Mouse (Mus musculus) cerebellum, adult 18-20 months (tissue): ENCODE measurements around the gene Gad1.

ENCODE experiments used
- DNase-seq, 2 experiments: peaks; one replicate each; pipeline ENCODE4 v3.0.0; 2021

Gad1 gene

DNA sequence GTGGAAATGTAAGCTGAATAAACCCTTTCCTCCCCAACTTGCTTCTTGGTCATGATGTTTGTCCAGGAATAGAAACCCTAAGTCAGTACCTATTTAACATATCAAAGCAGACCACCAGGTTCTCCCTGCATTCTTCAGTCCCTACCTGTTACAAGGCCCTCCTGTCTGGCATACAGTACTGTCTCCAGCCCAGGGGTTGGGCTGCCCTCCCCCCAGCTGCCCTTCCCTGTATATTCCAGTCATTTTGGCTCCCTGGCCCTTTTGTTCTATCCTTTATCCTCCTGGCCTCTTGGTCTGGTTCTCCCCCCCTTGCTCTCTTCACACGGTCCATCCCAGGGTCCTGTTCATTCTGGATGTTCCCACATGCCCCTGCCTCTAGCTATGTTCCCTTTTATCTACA, 78.4 kb downstream of the Gad1 start:
- DNase-seq = no peak

DNA sequence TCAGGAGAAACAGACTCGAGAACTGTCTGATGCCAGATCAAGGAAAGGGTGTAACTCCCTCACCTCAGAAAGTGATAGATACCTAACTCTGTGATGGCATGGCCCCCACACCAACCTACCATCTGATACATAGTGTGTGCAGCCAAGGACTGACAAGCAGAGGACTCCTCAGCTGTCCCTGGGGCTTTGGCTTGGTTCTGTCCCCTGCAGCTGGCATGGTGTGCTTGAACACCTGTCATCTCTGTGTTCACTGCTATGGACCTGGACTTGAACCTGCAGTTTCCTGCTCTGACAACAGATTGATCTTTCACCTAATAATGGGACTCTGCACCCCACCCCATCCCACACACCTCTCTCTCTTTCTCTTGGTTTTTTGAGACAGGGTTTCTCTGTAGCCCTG, 79.5 kb downstream of the Gad1 start:
- DNase-seq = no peak

DNA sequence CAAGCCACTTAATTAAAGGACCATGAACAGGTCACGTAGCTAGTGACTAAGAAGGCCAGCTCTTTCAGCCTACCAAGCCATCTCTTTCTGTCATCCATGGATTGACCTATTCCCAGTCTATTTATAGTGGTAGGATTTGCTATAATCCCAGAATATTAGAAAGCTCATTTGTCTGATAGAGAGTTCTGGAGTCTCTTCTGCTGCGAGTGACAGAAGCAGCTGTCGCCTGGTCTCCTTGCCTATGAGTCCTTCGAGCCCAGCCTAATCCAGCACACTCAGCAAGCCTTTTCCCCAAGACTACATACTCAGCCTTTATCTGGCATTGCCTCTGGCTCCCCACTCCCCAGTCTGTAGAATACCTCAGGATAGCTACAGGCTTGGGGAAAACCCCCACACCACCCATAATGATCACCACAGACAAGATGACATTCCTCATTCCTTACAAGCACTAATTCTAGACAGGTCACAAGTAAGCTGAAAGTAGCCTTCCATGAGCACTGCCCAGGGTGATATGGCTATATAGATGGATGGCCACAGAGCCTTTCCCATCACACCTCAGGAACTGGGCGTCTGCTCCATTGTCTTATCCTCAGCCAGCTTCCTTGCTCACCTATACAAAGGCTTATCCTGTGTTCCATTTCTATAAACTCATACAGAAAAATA, 81.3 kb downstream of the Gad1 start:
- no peak for DNase-seq

GRCm38 (mm10) chr2:70640968-70641367, 88.1 kb downstream of the Gad1 start:
- DNase-seq = no peak

- no peak for DNase-seq
Measured at GRCm38 (mm10) chr2:70642971-70643565, 90.2 kb downstream of the Gad1 start.

DNA sequence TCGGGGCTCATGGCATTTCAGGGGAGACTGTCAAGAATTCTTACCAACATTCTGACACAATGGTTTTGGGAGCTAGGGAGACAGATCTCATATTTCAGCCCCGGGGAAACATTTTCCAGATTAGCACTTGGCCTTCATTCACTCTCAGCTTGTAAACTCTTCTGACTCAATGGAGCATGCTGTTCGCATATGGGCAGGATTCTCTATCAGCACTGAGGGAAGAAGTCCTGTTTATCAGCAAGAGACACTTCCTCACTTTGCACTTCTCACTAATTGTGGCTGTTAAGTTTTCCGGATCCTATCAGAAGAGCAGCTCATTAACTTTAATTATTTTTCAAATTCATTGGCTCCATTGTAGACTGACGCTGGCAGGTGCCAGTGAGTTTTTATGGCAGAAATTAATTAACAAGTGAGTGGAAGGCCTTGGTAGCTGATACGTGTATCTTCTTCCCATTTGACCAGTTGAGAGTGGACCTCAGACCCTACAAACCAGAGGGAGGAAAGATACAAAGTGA, 92.5 kb downstream of the Gad1 start:
- DNase-seq = no peak

DNA sequence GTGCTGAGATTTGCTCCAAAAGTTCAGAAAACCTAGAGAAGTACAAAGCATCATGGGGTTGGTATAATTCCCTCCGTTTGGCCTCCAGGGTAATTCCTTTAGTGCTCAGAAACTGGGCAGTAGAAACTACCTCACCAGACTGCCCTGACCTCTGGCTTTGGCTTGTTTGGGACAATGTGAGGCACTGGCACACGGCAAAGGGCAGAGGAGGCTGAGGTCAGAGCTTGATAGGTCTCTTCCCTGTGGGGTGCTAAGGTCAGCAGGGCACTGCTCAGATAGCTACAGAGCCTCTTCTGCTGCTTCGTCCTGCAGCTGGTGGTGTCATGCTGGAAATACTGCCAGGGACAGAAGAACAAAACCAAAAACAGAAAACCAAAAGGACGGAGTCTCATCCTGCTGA, 94.8 kb downstream of the Gad1 start:
- DNase-seq = no peak

GRCm38 (mm10) chr2:70648271-70648670, 95.4 kb downstream of the Gad1 start:
- DNase-seq = no peak

GRCm38 (mm10) chr2:70649471-70649870, 96.6 kb downstream of the Gad1 start:
- DNase-seq = no peak
